Mouse (Mus musculus): ENCODE results near the gene Arsk.

GRCm38 (mm10) chr13:76059591-76059990 is 38.9 kb downstream of the Arsk start:
- no peak for TF ChIP-seq CTCF (IDR thresholded peaks at IDR 0.05; ENCODE audit: extremely low read depth, insufficient read length, insufficient replicate concordance, low read depth, low read length)
- TF ChIP-seq POLR2A (IDR thresholded peaks at IDR 0.05; ENCODE audit: low read depth, low read length) = no peak

All from small intestine, adult 2 months (tissue).